Mouse (Mus musculus) E14TG2a.4 (cell line): ENCODE data around the gene Ermap.

Experiments
- CTCF ChIP-seq: conservative IDR thresholded peaks from 2 replicates; pipeline ENCODE4 v1.5.1; 2014; ENCODE audit warnings: low read length
- NANOG ChIP-seq: IDR thresholded peaks from 2 replicates; pipeline ENCODE4 v1.6.1; 2014; ENCODE audit warnings: borderline replicate concordance, low read length, mixed read lengths
- POU5F1 ChIP-seq: IDR thresholded peaks from 2 replicates; pipeline ENCODE4 v1.6.1; 2014; ENCODE audit warnings: low read length, borderline replicate concordance

DNA sequence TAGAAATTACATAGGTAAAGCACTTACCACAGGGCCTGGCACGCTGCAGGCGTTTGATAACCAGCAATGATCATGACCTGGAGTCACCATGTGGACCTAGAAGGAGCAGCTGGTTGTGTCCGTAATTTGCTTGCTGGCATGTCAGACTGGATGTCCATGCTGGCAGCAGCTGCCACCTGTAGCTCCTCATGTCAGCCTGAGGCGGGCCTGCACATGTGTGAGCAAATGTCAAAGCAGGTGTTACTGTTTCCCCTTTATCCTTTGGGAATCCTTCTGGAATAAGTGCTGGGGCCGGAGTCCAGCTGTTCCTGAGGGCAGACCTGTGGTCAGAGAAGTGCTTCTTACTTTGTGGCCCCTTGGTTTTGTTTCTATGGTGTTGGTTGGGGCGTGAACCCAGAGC is 8.3 kb upstream of the Ermap start:
- TF ChIP-seq CTCF (no peak), POU5F1 (no peak), NANOG (no peak)
